Mouse (Mus musculus) right cerebral cortex, postnatal 36 days (tissue): ENCODE measurements around the gene Serpina3g.

Experiments used
- DNase-seq, 2 experiments: peaks; one replicate each; pipeline ENCODE4 v3.0.0; 2022; ENCODE audit warnings: low spot score in 2 of 2, mixed read lengths in 1 of 2

Serpina3g gene

GRCm38 (mm10) chr12:104279056-104279435 is 43.0 kb downstream of the Serpina3g start:
- DNase-seq, result no peak

GRCm38 (mm10) chr12:104283380-104283779 is 47.3 kb downstream of the Serpina3g start:
- DNase-seq, result no peak

GRCm38 (mm10) chr12:104288336-104288735 is 52.3 kb downstream of the Serpina3g start:
- DNase-seq, result no peak

- no peak for DNase-seq
These were observed 53.8 kb downstream of the Serpina3g start for GRCm38 (mm10) chr12:104289872-104290271.
